Mouse (Mus musculus): Measurements from ENCODE around the gene Hist1h2bc. TPM values are rescaled to one million over a fixed set of nuclear protein-coding genes. Genes with fewer than 3 reads are reported as not detected.
"Not testable (repeated sequence)": the region's sequence is repeated elsewhere in the genome, so short reads cannot be mapped to it uniquely, and the experiment has no call there.

Hist1h2bc gene
- 22.1 and 23.9 TPM in 2 replicates for polyA plus RNA-seq (2016; fragmentation: Nextera tagmentation; extraction: Ambion mirVana)

DNA sequence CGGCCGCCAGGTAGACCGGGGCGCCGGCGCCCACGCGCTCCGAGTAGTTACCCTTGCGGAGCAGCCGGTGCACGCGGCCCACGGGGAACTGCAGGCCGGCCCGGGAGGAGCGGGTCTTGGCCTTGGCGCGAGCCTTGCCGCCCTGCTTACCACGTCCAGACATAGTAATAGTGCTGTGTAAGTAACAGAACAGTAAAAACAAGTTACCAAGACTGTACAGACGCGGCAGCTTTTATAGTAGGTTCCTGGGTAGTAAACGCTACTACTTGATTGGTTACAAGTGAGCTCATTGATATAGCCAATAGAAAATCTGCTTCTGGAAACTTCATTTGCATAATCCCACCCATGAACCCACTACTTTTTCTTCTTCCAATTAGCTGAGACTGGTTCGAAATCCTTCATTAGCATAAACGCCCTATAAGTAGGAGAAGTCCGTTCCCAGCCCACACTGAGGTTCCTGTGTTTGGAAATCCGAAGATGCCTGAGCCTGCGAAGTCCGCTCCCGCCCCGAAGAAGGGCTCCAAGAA, at the start of gene Hist1h2bc, which contains the start of gene Hist1h2ac:
TSS of gene Hist1h2bc (plus strand) at position 445 of the 527 bp plus-strand sequence.
TSS of gene Hist1h2ac (minus strand) at position 194 of the 527 bp plus-strand sequence.
- no peaks in the 10 kb centered on the region for H3K9me3 ChIP-seq (replicated peaks)
- H3K4me3 ChIP-seq, result peak within 1 kb of the TSS; percentile 59
- 0% methylated on average over 31 of the region's 32 CpGs for WGBS
- peak; percentile 87 for DNase-seq (ENCODE audit: low spot score)
- peak within 1 kb of the TSS; percentile 92 for H3K27ac ChIP-seq (replicated peaks)
- H3K27me3 ChIP-seq (ENCODE audit: low read depth, poor library complexity, severe bottlenecking), result no peaks in the 10 kb centered on the region
- peaks cover 29% of the 10 kb centered on the region for H3K4me1 ChIP-seq
- H3K36me3 ChIP-seq, result no peaks in the 10 kb centered on the region

DNA sequence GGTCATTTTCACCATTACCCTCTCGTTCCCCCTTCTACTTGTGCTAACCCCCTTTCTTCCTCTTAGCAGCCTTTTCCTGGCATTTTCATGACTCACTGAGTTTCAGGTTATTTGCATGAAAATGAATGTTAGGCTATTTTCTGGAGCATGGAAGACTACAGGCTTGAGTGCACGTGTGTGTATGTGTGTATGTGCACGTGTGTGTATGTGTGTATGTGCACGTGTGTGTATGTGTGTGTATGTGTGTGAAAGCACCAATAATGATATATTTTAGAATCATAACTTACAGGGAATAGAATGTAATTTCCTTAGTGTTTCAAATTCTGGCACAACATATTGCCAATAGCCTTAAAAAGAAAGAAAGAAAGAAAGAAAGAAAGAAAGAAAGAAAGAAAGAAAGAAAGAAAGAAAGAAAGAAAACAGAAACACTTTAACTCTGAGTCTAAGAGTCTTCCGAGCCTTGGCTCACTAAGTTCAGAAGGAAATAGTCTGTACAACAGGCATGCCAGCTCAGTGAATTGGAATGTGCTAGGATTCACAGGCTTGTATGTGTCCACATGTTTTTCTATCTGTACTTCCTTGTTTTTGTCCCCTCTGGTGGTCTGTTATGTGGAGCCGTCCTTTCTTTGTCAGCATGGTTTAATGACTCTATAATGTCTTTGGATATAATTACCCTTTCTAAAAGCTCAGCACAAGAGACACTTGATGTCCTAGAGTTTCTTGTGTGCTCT, 24.2 kb upstream of the Hist1h2bc start:
- Histone ChIP-seq H3K4me3 (no peak overlapping the region), H3K27me3 (ENCODE audit: low read depth, poor library complexity, severe bottlenecking) (no peaks in the 10 kb centered on the region), H3K4me1 (no peaks in the 10 kb centered on the region), H3K36me3 (no peaks in the 10 kb centered on the region), H3K9me3 (replicated peaks) (no peaks in the 10 kb centered on the region), H3K27ac (replicated peaks) (no peak overlapping the region)
- WGBS, result 83% methylated on average over 6 of the region's 6 CpGs
- no peak for DNase-seq (ENCODE audit: low spot score)

- H3K9me3 ChIP-seq (replicated peaks), result no peaks in the 10 kb centered on the region
- no peaks in the 10 kb centered on the region for H3K36me3 ChIP-seq
- no peaks in the 10 kb centered on the region for H3K27me3 ChIP-seq (ENCODE audit: low read depth, poor library complexity, severe bottlenecking)
- DNase-seq (ENCODE audit: low spot score), result no peak
- 78% methylated on average over 3 of the region's 3 CpGs for WGBS
- no peak overlapping the region for H3K27ac ChIP-seq (replicated peaks)
- no peak overlapping the region for H3K4me3 ChIP-seq
- no peaks in the 10 kb centered on the region for H3K4me1 ChIP-seq
Observed at GRCm38 (mm10) chr13:23662536-23662935, 21.5 kb upstream of the Hist1h2bc start.

DNA sequence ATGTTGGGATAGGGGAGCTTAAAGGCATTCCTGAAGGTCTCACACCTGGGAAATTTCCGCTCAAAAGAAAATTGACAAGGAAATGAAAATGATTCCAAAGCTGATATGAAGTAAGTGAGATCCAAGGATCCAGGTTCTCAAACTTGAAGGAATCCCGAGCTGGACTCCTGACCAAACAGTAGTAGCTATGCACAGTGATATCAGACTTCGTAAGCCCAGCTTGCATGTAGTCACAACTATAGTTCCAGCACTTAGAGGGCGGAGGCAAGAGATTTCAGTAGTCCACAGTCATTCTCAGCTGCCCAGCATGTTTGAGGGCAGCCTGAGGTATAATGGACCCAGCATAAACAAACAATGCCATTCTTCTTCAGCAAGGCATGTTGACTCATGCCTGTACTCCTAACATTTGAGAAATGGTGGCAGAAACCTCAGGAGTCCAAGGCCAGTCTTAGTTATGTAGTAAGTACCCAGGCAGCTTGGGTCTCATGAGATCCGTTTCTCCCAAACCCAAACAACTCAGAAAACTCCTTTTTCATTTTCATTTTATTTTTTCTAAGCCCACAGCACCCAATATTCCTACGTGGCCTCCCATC, 1.9 kb upstream of the Hist1h2bc start:
- 84% methylated on average over 6 of the region's 6 CpGs for WGBS
- H3K36me3 ChIP-seq, result no peaks in the 10 kb centered on the region
- no peaks in the 10 kb centered on the region for H3K27me3 ChIP-seq (ENCODE audit: low read depth, poor library complexity, severe bottlenecking)
- H3K4me3 ChIP-seq, result 0 out of 2 replicates have a peak overlapping the region, but pooled peaks have one; percentile 54
- H3K9me3 ChIP-seq (replicated peaks), result no peaks in the 10 kb centered on the region
- no peak for DNase-seq (ENCODE audit: low spot score)
- peak overlapping the region; percentile 88 for H3K27ac ChIP-seq (replicated peaks)
- peaks cover 29% of the 10 kb centered on the region for H3K4me1 ChIP-seq

DNA sequence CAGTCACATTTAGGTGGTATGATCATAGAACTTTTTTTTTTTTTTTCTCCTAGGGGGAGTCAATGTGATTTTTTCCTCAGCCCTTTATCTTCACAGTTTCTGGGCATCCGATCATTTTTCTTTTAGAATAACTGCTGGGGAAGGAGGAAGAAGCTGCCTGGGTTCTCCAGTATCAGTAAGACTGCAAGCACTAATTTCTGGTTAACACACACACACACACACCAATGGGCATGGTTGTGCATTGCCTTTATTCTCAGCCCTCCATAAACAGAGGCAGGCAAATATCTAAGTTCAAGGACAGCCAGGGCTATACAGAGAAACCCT, 1.4 kb upstream of the Hist1h2bc start:
- 62% methylated on average over 1 of the region's 1 CpGs for WGBS
- Histone ChIP-seq H3K36me3 (no peaks in the 10 kb centered on the region), H3K9me3 (replicated peaks) (no peaks in the 10 kb centered on the region), H3K27me3 (ENCODE audit: low read depth, poor library complexity, severe bottlenecking) (no peaks in the 10 kb centered on the region), H3K4me1 (peaks cover 29% of the 10 kb centered on the region), H3K27ac (replicated peaks) (peak overlapping the region; percentile 88), H3K4me3 (peak overlapping the region; percentile 54)
- DNase-seq (ENCODE audit: low spot score), result no peak

DNA sequence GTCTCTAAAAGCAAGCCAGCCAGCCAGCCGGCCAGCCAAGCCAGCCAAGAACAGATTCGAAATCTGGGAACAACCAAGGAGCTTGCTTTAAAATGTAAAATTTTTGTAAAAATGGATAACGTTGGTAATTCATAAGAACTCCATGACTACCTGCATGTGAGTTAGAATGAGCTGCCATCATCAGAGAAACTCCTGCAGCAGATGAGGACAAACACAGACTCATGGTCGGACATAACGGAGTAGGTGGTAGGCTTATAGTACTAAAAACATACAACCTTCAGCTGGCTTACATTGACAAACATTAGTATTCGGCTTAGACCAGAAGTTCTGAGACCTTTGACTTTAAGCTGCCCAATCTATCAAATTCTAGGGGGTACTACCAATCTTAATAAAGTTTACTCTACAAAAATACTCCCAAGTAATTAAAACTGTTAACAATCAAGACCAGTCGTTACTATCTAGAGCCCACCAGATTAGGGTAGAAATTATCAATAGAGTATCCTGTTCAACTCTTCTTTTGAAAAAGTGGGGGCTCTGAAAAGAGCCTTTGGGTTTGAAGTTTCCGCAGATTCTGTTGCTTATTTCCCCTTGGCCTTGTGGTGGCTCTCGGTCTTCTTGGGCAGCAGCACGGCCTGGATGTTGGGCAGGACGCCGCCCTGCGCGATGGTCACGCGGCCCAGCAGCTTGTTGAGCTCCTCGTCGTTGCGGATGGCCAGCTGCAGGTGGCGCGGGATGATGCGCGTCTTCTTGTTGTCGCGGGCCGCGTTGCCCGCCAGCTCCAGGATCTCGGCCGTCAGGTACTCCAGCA, 848 bp upstream of the Hist1h2bc start:
- 13% methylated on average over 16 of the region's 30 CpGs for WGBS
- H3K36me3 ChIP-seq; H3K9me3 ChIP-seq (replicated peaks); H3K27me3 ChIP-seq (ENCODE audit: low read depth, poor library complexity, severe bottlenecking): not testable (repeated sequence)
- peak overlapping the region; percentile 88 for H3K27ac ChIP-seq (replicated peaks)
- peak; percentile 50 for DNase-seq (ENCODE audit: low spot score)
- H3K4me1 ChIP-seq, result peaks cover 29% of the 10 kb centered on the region
- peak overlapping the region; percentile 54 for H3K4me3 ChIP-seq

- H3K9me3 ChIP-seq (replicated peaks); H3K27me3 ChIP-seq (ENCODE audit: low read depth, poor library complexity, severe bottlenecking); H3K36me3 ChIP-seq: not testable (repeated sequence)
- peak; percentile 61 for DNase-seq (ENCODE audit: low spot score)
- peak overlapping the region; percentile 59 for H3K4me3 ChIP-seq
- peaks cover 29% of the 10 kb centered on the region for H3K4me1 ChIP-seq
- peak overlapping the region; percentile 92 for H3K27ac ChIP-seq (replicated peaks)
- under 1% methylated on average over 21 of the region's 37 CpGs for WGBS
Observed at GRCm38 (mm10) chr13:23684295-23684945, 421 bp downstream of the Hist1h2bc start.

DNA sequence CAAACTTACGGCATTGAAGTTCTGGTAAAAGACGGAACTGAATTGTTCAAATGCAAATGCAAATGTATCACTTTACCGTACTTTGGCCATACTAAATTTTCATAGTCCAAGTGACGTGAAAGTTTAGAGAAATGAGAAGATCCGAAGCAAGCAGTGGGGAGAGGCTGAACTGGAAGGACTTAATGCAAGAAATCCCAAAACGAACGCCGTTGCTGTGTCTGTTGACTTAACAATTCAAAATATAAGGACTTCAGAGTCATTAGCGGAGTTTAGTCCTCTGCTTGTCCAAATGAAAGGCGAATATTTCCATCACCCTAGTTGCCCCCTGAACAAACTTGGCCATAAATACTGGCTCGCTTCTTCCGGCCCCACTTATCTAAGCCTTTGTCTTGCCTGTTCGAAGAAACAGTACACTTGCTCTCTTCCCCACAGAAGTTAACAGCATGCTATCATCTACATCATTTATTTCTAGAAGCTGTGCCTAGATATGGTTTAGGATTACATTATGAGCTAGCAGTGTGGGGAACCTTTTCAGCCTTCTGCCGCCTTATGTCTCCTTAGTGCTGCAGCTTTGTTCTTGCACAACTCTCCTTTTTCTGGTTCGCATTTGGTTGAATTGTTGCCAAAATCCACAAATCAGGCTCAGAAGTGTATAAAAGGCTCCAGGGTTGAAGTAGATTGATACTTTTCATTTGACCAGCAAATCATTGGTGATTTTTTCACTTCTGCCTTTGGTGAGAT, 1.3 kb downstream of the Hist1h2bc start:
- Histone ChIP-seq H3K4me1 (peaks cover 29% of the 10 kb centered on the region), H3K36me3 (no peaks in the 10 kb centered on the region), H3K27me3 (ENCODE audit: low read depth, poor library complexity, severe bottlenecking) (no peaks in the 10 kb centered on the region), H3K4me3 (peak overlapping the region; percentile 59), H3K27ac (replicated peaks) (peak overlapping the region; percentile 92), H3K9me3 (replicated peaks) (no peaks in the 10 kb centered on the region)
- DNase-seq (ENCODE audit: low spot score), result peak; percentile 47
- WGBS, result 24% methylated on average over 15 of the region's 15 CpGs

- 77% methylated on average over 4 of the region's 4 CpGs for WGBS
- peaks cover 29% of the 10 kb centered on the region for H3K4me1 ChIP-seq
- no peak for DNase-seq (ENCODE audit: low spot score)
- no peaks in the 10 kb centered on the region for H3K36me3 ChIP-seq
- H3K4me3 ChIP-seq, result peak overlapping the region; percentile 59
- H3K27me3 ChIP-seq (ENCODE audit: low read depth, poor library complexity, severe bottlenecking), result no peaks in the 10 kb centered on the region
- peak overlapping the region; percentile 92 for H3K27ac ChIP-seq (replicated peaks)
- H3K9me3 ChIP-seq (replicated peaks), result no peaks in the 10 kb centered on the region
Observed at GRCm38 (mm10) chr13:23685966-23686365, 2.0 kb downstream of the Hist1h2bc start.

- Histone ChIP-seq H3K9me3 (replicated peaks) (no peaks in the 10 kb centered on the region), H3K36me3 (no peaks in the 10 kb centered on the region), H3K4me1 (peaks cover 26% of the 10 kb centered on the region), H3K27me3 (ENCODE audit: low read depth, poor library complexity, severe bottlenecking) (no peaks in the 10 kb centered on the region), H3K27ac (replicated peaks) (no peak overlapping the region), H3K4me3 (no peak overlapping the region)
- WGBS, result 88% methylated on average over 4 of the region's 4 CpGs
- DNase-seq (ENCODE audit: low spot score), result no peak
Observed at GRCm38 (mm10) chr13:23687181-23687580, 3.2 kb downstream of the Hist1h2bc start.

- H3K9me3 ChIP-seq (replicated peaks), result no peaks in the 10 kb centered on the region
- peaks cover 19% of the 10 kb centered on the region for H3K4me1 ChIP-seq
- H3K27me3 ChIP-seq (ENCODE audit: low read depth, poor library complexity, severe bottlenecking), result no peaks in the 10 kb centered on the region
- no peaks in the 10 kb centered on the region for H3K36me3 ChIP-seq
- no peak overlapping the region for H3K27ac ChIP-seq (replicated peaks)
- DNase-seq (ENCODE audit: low spot score), result no peak
- WGBS, result 95% methylated on average over 7 of the region's 7 CpGs
- H3K4me3 ChIP-seq, result no peak overlapping the region
Observed at GRCm38 (mm10) chr13:23687907-23688306, 3.9 kb downstream of the Hist1h2bc start.

DNA sequence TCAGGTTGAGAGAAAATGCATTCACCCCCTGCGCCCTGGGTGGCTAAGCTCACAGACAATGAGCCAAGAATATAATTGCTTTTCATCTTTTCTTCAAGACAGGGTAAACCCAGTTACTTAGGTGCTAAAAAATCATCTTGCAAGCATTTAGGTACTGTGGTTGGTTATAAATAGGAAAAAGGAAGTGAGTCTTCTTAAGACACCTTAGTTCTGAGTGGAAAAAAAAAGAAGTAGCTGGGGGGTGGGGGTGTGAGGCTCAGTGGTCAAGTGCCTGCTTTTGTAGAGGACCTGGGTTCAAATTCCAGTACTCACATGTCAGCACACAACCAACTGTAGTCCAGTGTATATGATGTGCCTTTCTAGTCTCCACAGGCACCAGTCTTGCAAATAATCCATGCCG, 5.0 kb downstream of the Hist1h2bc start:
- no peak for DNase-seq (ENCODE audit: low spot score)
- no peaks in the 10 kb centered on the region for H3K9me3 ChIP-seq (replicated peaks)
- no peak overlapping the region for H3K4me3 ChIP-seq
- H3K36me3 ChIP-seq, result no peaks in the 10 kb centered on the region
- peaks cover 15% of the 10 kb centered on the region for H3K4me1 ChIP-seq
- H3K27me3 ChIP-seq (ENCODE audit: low read depth, poor library complexity, severe bottlenecking), result no peaks in the 10 kb centered on the region
- 93% methylated on average over 2 of the region's 2 CpGs for WGBS
- no peak overlapping the region for H3K27ac ChIP-seq (replicated peaks)

All from midbrain, embryonic 10.5 days (tissue).